Mouse (Mus musculus) ovary, postnatal 10 days (tissue): ENCODE measurements around the gene Katnal1.

Experiments used
- DNase-seq: peaks from one replicate; pipeline ENCODE4 v3.0.0; 2022; ENCODE audit warnings: low spot score

Gene Katnal1

DNA sequence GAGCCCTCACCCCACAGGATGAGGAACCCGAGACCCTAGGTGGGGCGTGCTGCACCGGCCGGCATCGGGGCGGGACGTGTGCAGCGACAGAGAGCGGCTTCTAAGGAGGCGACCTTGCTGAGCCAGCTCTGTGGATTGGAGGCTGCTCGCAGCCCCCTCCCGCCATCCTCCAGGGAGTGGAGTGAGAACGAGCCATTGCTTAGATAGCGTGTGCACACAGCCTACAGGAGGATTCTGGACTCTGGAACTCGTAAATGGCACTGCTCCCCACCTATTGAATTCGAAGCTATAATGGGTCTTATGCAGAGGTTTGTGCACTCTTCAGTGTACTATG is at the start of gene Katnal1:
Gene Katnal1 (minus strand): TSS at position 205 of the 334 bp plus-strand sequence.
- no peak for DNase-seq

GRCm38 (mm10) chr5:148978458-148979165 is 49.5 kb upstream of the Katnal1 start:
- no peak for DNase-seq

DNA sequence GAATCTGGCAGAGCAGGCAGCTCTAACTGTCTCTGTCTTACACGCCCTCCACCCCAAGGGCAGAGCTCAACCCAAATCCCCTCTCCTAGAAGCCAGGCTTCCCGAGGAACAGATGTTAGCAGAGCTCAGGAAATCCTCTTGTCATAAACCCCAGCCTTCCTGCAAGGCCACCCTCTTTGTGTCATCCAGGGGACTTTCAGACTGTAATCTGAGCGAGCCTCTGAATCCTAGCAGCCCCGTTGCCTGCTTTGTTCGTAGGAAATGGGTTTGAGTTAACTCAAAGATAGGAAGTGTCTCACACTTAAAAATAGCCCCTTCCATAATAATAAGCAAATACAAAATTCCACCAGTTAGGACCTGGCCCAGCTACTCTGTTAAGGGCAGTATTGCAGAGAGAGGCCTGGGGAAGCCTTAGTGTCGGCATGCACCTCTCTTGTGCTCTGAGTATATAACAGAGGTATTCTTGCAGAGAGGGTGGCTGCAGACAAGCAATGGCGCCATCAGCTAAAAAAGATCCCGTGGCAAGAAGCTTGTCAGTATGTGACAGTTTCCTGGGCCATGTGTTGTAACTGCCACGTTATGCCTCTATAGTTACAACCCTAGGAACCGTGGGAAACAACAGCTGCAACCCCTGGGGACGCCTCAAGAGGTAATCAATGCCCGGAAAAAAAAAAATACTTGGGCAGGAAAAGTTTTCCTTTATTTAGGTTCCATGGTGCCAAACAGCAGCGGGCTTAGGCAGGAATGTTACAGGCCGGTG is 48.8 kb upstream of the Katnal1 start:
- no peak for DNase-seq

GRCm38 (mm10) chr5:148976876-148977275 is 47.8 kb upstream of the Katnal1 start:
- DNase-seq, result no peak

- no peak for DNase-seq
These were observed 45.9 kb upstream of the Katnal1 start for GRCm38 (mm10) chr5:148975035-148975434.

DNA sequence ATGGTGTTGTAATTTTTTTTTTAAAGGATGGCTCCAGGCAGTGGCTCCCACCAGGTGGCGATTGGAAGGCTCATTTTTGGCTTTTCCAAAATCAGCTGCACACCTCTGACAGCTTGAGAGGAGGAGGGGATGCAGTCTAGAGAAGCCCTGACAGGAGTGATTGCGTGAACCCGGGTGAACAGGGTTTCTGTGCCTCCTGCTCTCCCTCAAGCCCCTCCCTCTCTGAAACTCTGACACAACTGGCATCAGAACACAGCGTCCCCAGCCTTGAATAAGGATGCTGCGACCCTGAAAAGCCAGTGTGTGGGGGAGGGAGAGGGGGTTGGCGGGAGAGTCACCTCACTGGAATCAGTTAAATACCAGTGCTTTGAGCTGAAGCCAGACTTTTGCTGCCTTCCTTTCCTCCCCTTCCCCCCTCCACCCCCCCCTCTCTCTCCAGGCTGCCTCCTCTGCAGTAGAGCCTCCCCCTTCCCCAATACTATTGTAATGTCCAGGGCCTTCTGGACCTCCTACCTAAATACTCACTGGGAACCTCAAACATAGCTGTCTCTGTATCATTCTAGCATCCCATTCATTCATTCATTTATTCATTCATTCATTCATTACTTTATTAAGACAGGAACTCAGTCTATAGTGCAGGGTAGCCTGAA is 44.0 kb upstream of the Katnal1 start:
- DNase-seq, result no peak

GRCm38 (mm10) chr5:148972167-148972566 is 43.0 kb upstream of the Katnal1 start:
- DNase-seq, result no peak

DNA sequence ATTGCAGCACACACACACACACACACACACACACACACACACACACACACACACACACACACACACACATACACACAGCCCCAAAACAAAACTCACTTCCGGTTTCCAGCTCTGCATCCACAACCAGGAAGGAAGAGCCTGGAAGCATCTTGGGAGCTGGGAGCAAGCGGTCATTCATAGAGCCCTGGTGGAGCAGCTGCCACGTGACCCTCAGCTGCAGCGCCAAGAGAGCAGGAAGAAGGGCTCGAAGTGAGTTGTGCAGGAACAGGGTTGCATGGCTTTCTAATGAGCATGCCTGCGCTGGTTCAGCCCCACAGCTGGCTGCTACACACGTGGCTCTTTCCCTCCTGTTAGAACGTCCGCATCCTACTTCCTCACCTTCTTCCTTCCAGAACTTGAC is 40.5 kb upstream of the Katnal1 start:
- no peak for DNase-seq

DNA sequence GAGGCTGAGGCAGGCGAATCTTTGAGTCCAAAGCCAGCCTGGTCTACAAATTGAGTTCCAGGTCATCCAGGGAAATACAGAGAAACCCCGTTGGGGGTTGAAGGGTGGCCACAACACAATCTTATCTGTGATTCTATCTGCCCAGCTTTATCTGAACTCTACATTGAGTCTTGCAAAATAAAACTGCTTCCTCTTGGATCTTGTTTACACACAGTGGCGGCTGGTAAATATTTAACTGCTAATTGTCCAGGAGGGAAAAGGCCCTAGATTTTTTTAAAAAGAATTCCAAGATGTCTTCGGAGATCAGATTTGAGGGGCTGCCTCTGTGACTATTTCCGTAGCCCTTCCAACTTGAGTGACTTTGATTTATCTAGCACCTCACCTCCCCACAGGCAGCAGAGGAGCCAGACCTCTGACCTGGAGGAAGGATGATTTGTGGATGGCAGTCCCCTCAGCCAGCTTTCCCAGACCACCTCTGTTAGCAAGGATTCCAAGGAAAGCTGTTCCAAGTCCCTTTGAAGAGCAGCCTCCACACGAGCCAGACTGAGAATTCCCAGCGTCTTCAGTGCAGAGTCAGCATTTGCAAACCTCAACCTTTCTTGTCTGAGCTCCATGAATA is 39.9 kb upstream of the Katnal1 start:
- DNase-seq, result no peak

GRCm38 (mm10) chr5:148968179-148968578 is 39.1 kb upstream of the Katnal1 start:
- no peak for DNase-seq

GRCm38 (mm10) chr5:148966395-148966794 is 37.3 kb upstream of the Katnal1 start:
- no peak for DNase-seq

DNA sequence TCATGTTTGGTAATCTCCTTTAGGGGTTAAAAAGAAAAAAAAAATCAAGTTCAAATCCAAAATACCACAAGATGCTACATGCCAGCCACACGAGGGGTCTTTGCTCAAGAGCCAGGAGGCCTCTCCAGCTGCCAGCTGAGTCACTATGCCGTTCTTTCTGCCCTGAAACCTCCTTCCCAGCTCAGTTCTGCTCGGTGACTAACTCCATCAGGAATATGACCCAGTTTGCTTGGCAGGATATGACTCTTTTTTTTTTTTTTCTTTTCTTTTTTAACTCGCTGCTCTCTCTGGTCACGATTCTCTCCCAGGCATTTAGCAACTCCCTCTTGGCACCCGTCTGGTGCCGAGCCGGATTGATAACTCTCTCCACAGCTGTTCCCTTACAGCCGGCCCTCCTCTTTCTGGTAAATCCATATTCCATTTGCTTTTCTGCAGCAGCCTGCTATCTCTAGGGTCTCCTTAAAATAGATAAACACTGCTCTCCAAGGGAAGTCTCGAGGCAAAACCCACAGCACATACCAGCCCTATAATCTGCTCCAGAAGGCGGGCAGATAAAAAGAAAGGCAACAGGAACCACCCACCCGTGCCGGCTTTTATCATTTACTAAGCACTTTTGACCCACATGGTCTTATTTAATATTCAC is 36.7 kb upstream of the Katnal1 start:
- no peak for DNase-seq

DNA sequence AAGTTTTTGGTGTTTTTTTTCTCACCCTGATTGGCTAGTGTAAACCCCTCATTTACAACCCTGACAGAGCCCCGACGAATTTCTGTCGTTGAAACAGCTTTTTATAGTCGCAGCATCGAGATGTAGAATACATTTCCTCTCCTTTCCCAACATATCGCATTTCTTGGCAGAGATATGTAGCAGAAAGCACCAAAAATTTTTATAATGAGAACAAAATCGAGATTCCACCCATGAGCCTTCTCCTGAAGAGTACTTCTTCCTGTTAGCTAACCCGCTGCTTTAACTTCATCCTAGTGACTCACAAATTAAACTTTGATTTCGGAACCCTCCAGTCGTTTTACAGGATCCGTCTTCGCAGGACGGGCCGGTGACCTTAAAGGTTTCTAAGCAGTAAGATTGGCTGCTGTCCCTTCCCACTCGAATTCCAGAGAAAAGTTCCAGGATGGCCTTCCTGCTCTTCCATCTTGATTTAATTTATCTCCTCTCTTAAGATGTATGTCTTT is 36.0 kb upstream of the Katnal1 start:
- no peak for DNase-seq

GRCm38 (mm10) chr5:148964251-148964650 is 35.1 kb upstream of the Katnal1 start:
- no peak for DNase-seq

DNA sequence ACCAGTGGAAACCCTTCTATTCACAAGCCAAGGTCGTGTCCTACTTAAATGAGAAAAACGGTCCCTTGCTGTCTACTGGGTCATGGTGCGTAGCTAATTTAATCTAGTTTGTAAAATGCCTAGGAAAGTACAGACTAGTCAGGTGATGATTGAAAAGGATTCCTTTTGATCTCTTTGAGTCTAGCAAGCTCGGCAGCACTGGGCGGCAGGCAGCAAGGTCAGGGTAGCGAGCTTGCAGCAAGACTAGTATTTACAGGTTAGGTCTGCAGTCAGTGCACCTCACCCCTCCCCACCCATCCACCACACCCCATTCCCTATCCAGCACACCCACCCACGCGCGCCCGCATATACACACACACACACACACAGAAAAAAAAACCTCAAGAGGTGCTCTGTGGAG is 31.1 kb upstream of the Katnal1 start:
- DNase-seq, result no peak

DNA sequence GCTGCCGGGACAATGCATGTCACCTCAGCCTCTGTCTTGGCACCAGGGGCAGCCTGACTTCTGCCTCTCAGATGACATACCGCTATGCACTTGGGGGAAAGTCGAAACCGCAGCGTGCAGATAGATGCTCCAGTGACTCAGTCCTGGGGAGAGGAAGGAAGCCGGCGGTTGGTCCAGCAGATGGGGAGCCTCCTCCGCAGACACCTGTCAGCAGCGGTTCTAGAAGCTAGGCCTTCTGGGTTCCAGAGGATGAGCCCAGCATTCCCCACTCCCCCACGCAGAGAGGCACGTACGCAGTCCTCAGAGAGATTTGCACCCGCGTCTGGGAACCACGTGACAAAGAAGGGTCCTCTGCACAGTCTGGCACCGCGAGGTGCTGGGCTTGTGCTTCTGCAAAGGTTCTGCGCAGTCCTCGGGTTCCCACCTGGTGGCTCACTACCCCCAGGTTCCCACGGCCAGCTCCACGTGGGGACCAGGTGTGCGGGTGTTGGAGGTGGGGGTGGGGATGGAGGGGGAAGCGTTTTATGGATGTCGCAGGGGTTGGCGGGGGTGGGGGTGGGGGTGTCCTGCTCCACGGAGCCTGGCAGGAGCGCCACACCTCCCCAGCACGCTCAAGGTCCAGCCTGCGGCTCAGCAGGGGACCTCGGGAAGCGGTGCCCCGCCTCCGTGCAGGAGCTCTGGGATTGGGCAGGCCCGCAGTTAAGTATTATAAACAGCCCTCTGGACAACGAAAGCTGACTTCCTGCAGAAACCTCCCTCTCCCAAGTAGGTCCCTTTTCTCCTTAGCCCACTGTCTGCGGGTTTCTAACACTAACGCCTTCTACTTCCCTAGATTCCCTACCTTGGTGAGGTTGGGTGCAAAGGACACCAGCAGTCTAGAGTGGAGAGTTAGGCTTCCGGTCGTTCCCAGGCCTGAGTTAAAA is 30.2 kb upstream of the Katnal1 start:
- no peak for DNase-seq

- DNase-seq, result no peak
These were observed 29.2 kb upstream of the Katnal1 start for GRCm38 (mm10) chr5:148958355-148958754.

- no peak for DNase-seq
These were observed 27.9 kb upstream of the Katnal1 start for GRCm38 (mm10) chr5:148956898-148957535.

GRCm38 (mm10) chr5:148956091-148956490 is 27.0 kb upstream of the Katnal1 start:
- no peak for DNase-seq

DNA sequence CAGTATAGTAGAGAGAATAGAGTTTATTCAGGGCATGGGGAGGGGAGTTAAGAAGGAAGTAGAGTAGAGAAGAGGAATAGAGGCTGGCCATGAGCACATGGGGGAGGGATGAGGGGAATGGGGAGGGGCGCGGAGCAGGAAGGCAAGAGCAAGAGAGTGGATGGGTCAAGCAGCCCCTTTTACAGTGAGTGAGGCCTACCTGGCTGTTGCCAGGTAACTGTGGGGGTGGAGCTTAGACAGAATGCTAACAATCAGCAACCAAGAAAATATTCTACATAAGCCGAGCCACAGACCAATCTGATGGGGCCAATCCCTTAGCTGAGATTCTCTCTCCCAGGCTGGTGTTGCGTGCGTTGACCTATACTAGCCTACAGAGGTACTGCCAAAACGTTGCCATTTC is 26.5 kb upstream of the Katnal1 start:
- DNase-seq, result no peak
